Mouse (Mus musculus) bone marrow, adult 2 months (tissue): ENCODE data around the gene Ccrl2. TPM values are rescaled to one million over a fixed set of nuclear protein-coding genes. Genes with fewer than 3 reads are reported as not detected.

Experiments used
- H3K27ac ChIP-seq: fragments of 200-500 bp; 2 replicates; pipeline ENCODE4 v1.5.1; 2012; ENCODE audit warnings: low read depth, mild to moderate bottlenecking, control low read depth, inconsistent platforms, low read length; ENCODE audit not compliant: control insufficient read depth, poor library complexity, insufficient read depth
- H3K4me1 ChIP-seq: fragments of 200-500 bp; 2 replicates; pipeline ENCODE4 v1.6.1; 2011; ENCODE audit warnings: low read length; ENCODE audit not compliant: control insufficient read depth, insufficient read depth
- H3K4me3 ChIP-seq: fragments of 200-500 bp; replicated peaks from 2 replicates; pipeline ENCODE3; 2011; ENCODE audit warnings: mild to moderate bottlenecking, low read depth, low read length, control low read depth; ENCODE audit not compliant: control insufficient read depth
- CTCF ChIP-seq: fragments of 200-500 bp; IDR thresholded peaks from 2 replicates; pipeline ENCODE4 v1.5.1; 2011; ENCODE audit warnings: low read length, control low read depth; ENCODE audit not compliant: control insufficient read depth, insufficient read depth
- POLR2A ChIP-seq: fragments of 200-500 bp; IDR thresholded peaks from 2 replicates; pipeline ENCODE4 v1.6.1; 2011; ENCODE audit warnings: low read depth, mild to moderate bottlenecking, control low read depth, low read length, borderline replicate concordance; ENCODE audit not compliant: control insufficient read depth
- WGBS: fragments of 180-500 bp; shearing (Covaris S2); methylation state at CpG from one replicate; pipeline ENCODE4 v1.1.7; 2018; 5-methylcytosine and 5-hydroxymethylcytosine counted together
- polyA plus RNA-seq: library from polyadenylated mRNA; stranded (reverse); fragments of >200 nt; gene quantifications from 2 replicates; pipeline ENCODE4 v1.2.4, GENCODE M21; 2011; ENCODE audit warnings: low replicate concordance; ENCODE audit not compliant: missing spikeins, insufficient read depth, insufficient read length

Ccrl2 gene
- polyA plus RNA-seq, 1 experiment, result 10.4 TPM

GRCm38 (mm10) chr9:111093094-111093493 is 35.8 kb upstream of the Ccrl2 start:
- H3K4me1 ChIP-seq, result peaks cover 8% of the 10 kb centered on the region; the same call in 1 of the 2 replicates
- WGBS, result 26% methylated on average over 5 of the region's 5 CpGs
- no peak overlapping the region for H3K4me3 ChIP-seq
- TF ChIP-seq CTCF (peak; percentile 93), POLR2A (no peak)
- H3K27ac ChIP-seq, result no peak overlapping the region

- Histone ChIP-seq H3K27ac (no peak overlapping the region), H3K4me1 (peaks cover 8% of the 10 kb centered on the region; the same call in 1 of the 2 replicates), H3K4me3 (no peak overlapping the region)
- 72% methylated on average over 9 of the region's 9 CpGs for WGBS
- TF ChIP-seq CTCF, result no peak
- TF ChIP-seq POLR2A, result no peak
Measured at GRCm38 (mm10) chr9:111092657-111093056, 35.3 kb upstream of the Ccrl2 start.

- no peak overlapping the region for H3K27ac ChIP-seq
- peaks cover 2% of the 10 kb centered on the region; the same call in 1 of the 2 replicates for H3K4me1 ChIP-seq
- TF ChIP-seq CTCF (no peak), POLR2A (no peak)
- 81% methylated on average over 7 of the region's 7 CpGs for WGBS
- H3K4me3 ChIP-seq, result no peak overlapping the region
Measured at GRCm38 (mm10) chr9:111088886-111089285, 31.6 kb upstream of the Ccrl2 start.

GRCm38 (mm10) chr9:111087960-111088359 is 30.6 kb upstream of the Ccrl2 start:
- no peak overlapping the region for H3K27ac ChIP-seq
- TF ChIP-seq CTCF (no peak), POLR2A (no peak)
- H3K4me1 ChIP-seq, result no peaks in the 10 kb centered on the region
- 52% methylated on average over 5 of the region's 5 CpGs for WGBS
- no peak overlapping the region for H3K4me3 ChIP-seq

GRCm38 (mm10) chr9:111086995-111087606 is 29.8 kb upstream of the Ccrl2 start:
- Histone ChIP-seq H3K4me1 (peaks cover 1% of the 10 kb centered on the region; the same call in 1 of the 2 replicates), H3K27ac (no peak overlapping the region), H3K4me3 (no peak overlapping the region)
- no peak for TF ChIP-seq POLR2A
- no peak for TF ChIP-seq CTCF
- 56% methylated on average over 3 of the region's 3 CpGs for WGBS

- Histone ChIP-seq H3K4me3 (no peak overlapping the region), H3K4me1 (peaks cover 1% of the 10 kb centered on the region; the same call in 1 of the 2 replicates), H3K27ac (no peak overlapping the region)
- WGBS, result 53% methylated on average over 6 of the region's 6 CpGs
- TF ChIP-seq POLR2A (no peak), CTCF (no peak)
Measured at GRCm38 (mm10) chr9:111086137-111086536, 28.8 kb upstream of the Ccrl2 start.

- H3K4me1 ChIP-seq, result peaks cover 3% of the 10 kb centered on the region; the same call in 1 of the 2 replicates
- no peak overlapping the region for H3K4me3 ChIP-seq
- H3K27ac ChIP-seq, result no peak overlapping the region
- no peak for TF ChIP-seq CTCF
- 51% methylated on average over 4 of the region's 4 CpGs for WGBS
Measured at GRCm38 (mm10) chr9:111085329-111085728, 28.0 kb upstream of the Ccrl2 start.

GRCm38 (mm10) chr9:111081765-111082164 is 24.4 kb upstream of the Ccrl2 start:
- Histone ChIP-seq H3K4me3 (no peak overlapping the region), H3K4me1 (peaks cover 3% of the 10 kb centered on the region; the same call in 1 of the 2 replicates), H3K27ac (no peak overlapping the region)
- TF ChIP-seq CTCF (no peak), POLR2A (no peak)
- WGBS, result 84% methylated on average over 5 of the region's 5 CpGs

- no peak overlapping the region for H3K27ac ChIP-seq
- no peak overlapping the region for H3K4me3 ChIP-seq
- WGBS, result 42% methylated on average over 8 of the region's 8 CpGs
- TF ChIP-seq POLR2A (no peak), CTCF (no peak)
- peaks cover 3% of the 10 kb centered on the region; the same call in 1 of the 2 replicates for H3K4me1 ChIP-seq
Measured at GRCm38 (mm10) chr9:111080801-111081200, 23.5 kb upstream of the Ccrl2 start.
